ENCODE assay signal across 13 mouse cellular contexts in the genomic region with DNA sequence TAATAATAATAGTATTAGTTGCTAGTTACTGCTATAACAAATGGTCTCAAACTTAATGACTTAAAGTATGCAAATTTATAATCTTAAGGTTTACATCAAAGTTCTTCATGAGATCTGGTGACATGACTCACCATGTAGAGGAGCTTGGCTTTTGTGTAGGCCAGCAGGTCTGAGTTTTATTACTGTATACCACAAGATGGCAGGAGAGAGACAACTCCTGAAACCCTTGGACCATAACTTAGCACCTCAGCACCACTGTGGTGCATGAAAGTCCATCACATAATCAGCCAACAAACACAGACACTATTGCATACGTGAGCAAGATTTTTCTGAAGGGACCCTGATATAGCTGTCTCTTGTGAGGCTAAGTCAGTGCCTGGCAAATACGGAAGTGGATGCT.
A peak's percentile ranks its signal among the peaks of the same experiment; 100 is the strongest.
DNase-seq lines count a peak whose midpoint lies in the region; ATAC-seq and TF ChIP-seq lines count a peak whose summit lies in the region.
"Had no signal": no experiment of that assay in that cellular context is flagged by ENCODE, and none has a peak within 500 bp of the region (broad histone marks: within the 10 kb centered on the region; RNA-seq: fewer than 3 reads in every experiment).

No protein-coding gene starts in this region.

- H3K4me1 ChIP-seq in intestine, postnatal 0 days (replicated peaks; ENCODE audit: control insufficient read depth, insufficient read depth, low read length), result no peaks in the 10 kb centered on the region
- H3K4me1 ChIP-seq in intestine, embryonic 16.5 days (ENCODE audit: control insufficient read depth, insufficient read depth, low read length), result no peaks in the 10 kb centered on the region
- no peaks in the 10 kb centered on the region for H3K4me1 ChIP-seq in midbrain, embryonic 14.5 days (ENCODE audit: control insufficient read depth, insufficient read depth, low read length)
- H3K4me1 ChIP-seq in midbrain, embryonic 16.5 days (ENCODE audit: control insufficient read depth, insufficient read depth, low read length), result no peaks in the 10 kb centered on the region
- H3K4me1 ChIP-seq: hindbrain, embryonic 15.5 days; liver, embryonic 13.5 days; megakaryocyte, embryonic 14.5 days had no signal

- TF ChIP-seq CTCF in intestine, postnatal 0 days (IDR thresholded peaks at IDR 0.05; ENCODE audit: low read depth), result peak; percentile 47

- no peaks in the 10 kb centered on the region for H3K27me3 ChIP-seq in intestine, postnatal 0 days (replicated peaks; ENCODE audit: control insufficient read depth, insufficient read depth, low read length)
- H3K27me3 ChIP-seq in intestine, embryonic 16.5 days (replicated peaks; ENCODE audit: control insufficient read depth, insufficient read depth, low read length), result no peaks in the 10 kb centered on the region
- no peaks in the 10 kb centered on the region for H3K27me3 ChIP-seq in midbrain, embryonic 14.5 days (ENCODE audit: control insufficient read depth, insufficient read depth, low read length)
- no peaks in the 10 kb centered on the region for H3K27me3 ChIP-seq in midbrain, embryonic 16.5 days (ENCODE audit: control insufficient read depth, insufficient read depth, low read depth, low read length)
- H3K27me3 ChIP-seq: hindbrain, embryonic 15.5 days; liver, embryonic 13.5 days; megakaryocyte, embryonic 14.5 days had no signal

- no peaks in the 10 kb centered on the region for H3K9me3 ChIP-seq in intestine, postnatal 0 days (ENCODE audit: control insufficient read depth)
- H3K9me3 ChIP-seq in intestine, embryonic 16.5 days (ENCODE audit: control insufficient read depth, low read length), result no peaks in the 10 kb centered on the region
- H3K9me3 ChIP-seq in midbrain, embryonic 14.5 days (ENCODE audit: control insufficient read depth, low read length), result no peaks in the 10 kb centered on the region
- no peaks in the 10 kb centered on the region for H3K9me3 ChIP-seq in midbrain, embryonic 16.5 days (replicated peaks; ENCODE audit: control insufficient read depth, low read length, poor library complexity, severe bottlenecking)
- H3K9me3 ChIP-seq: hindbrain, embryonic 15.5 days; liver, embryonic 13.5 days; megakaryocyte, embryonic 14.5 days had no signal

- H3K36me3 ChIP-seq in intestine, postnatal 0 days (ENCODE audit: control insufficient read depth, insufficient read depth), result no peaks in the 10 kb centered on the region
- H3K36me3 ChIP-seq in intestine, embryonic 16.5 days (ENCODE audit: control insufficient read depth, insufficient read depth, low read length), result no peaks in the 10 kb centered on the region
- H3K36me3 ChIP-seq in midbrain, embryonic 14.5 days (ENCODE audit: control insufficient read depth, insufficient read depth, low read length), result no peaks in the 10 kb centered on the region
- H3K36me3 ChIP-seq in midbrain, embryonic 16.5 days (ENCODE audit: control insufficient read depth, insufficient read depth, low read length), result no peaks in the 10 kb centered on the region
- H3K36me3 ChIP-seq: hindbrain, embryonic 15.5 days; liver, embryonic 13.5 days had no signal

- H3K4me2 ChIP-seq in intestine, postnatal 0 days (replicated peaks; ENCODE audit: low read depth), result no peak overlapping the region
- no peak overlapping the region for H3K4me2 ChIP-seq in intestine, embryonic 16.5 days (ENCODE audit: low read depth, low read length)
- H3K4me2 ChIP-seq in midbrain, embryonic 14.5 days (ENCODE audit: low read length), result no peak overlapping the region
- no peak overlapping the region for H3K4me2 ChIP-seq in midbrain, embryonic 16.5 days (ENCODE audit: low read length)
- H3K4me2 ChIP-seq: hindbrain, embryonic 15.5 days; liver, embryonic 13.5 days had no signal

- peak; percentile 28 for DNase-seq in midbrain, embryonic 14.5 days
- peak; percentile 54 for DNase-seq in brain, adult 2 months (ENCODE audit: low read depth, low spot score)
- peak; percentile 3 for DNase-seq in telencephalon, adult 2 months (ENCODE audit: low read depth, low spot score)
- no peak for DNase-seq in thymus, postnatal 0 days (ENCODE audit: low spot score)
- DNase-seq: cerebellum, postnatal 36 days; liver, embryonic 13.5 days; spleen, adult 18-20 months; thymus, adult 2 months had no signal

- WGBS in intestine, postnatal 0 days, result 87% methylated on average over 2 of the region's 2 CpGs
- 88% methylated on average over 2 of the region's 2 CpGs for WGBS in intestine, embryonic 16.5 days
- WGBS in midbrain, embryonic 14.5 days, result 85% methylated on average over 2 of the region's 2 CpGs
- WGBS in midbrain, embryonic 16.5 days, result 91% methylated on average over 2 of the region's 2 CpGs

- H3K27ac ChIP-seq in intestine, postnatal 0 days (ENCODE audit: low read depth, low read length), result no peak overlapping the region
- no peak overlapping the region for H3K27ac ChIP-seq in intestine, embryonic 16.5 days (ENCODE audit: low read length)
- no peak overlapping the region for H3K27ac ChIP-seq in midbrain, embryonic 14.5 days (replicated peaks; ENCODE audit: low read depth, low read length)
- H3K27ac ChIP-seq in midbrain, embryonic 16.5 days (ENCODE audit: low read length), result no peak overlapping the region
- H3K27ac ChIP-seq: hindbrain, embryonic 15.5 days; liver, embryonic 13.5 days had no signal

- H3K9ac ChIP-seq in intestine, postnatal 0 days (ENCODE audit: low read depth, low read length), result no peak overlapping the region
- H3K9ac ChIP-seq in intestine, embryonic 16.5 days (ENCODE audit: low read depth, low read length), result no peak overlapping the region
- H3K9ac ChIP-seq in midbrain, embryonic 14.5 days (replicated peaks; ENCODE audit: low read length), result no peak overlapping the region
- H3K9ac ChIP-seq in midbrain, embryonic 16.5 days (ENCODE audit: low read depth, low read length), result no peak overlapping the region
- H3K9ac ChIP-seq: hindbrain, embryonic 15.5 days; liver, embryonic 13.5 days had no signal

- no peak overlapping the region for H3K4me3 ChIP-seq in intestine, postnatal 0 days (ENCODE audit: low read depth, low read length)
- no peak overlapping the region for H3K4me3 ChIP-seq in intestine, embryonic 16.5 days (ENCODE audit: low read length)
- H3K4me3 ChIP-seq in midbrain, embryonic 14.5 days (replicated peaks; ENCODE audit: low read depth, low read length), result no peak overlapping the region
- H3K4me3 ChIP-seq in midbrain, embryonic 16.5 days (ENCODE audit: low read depth, low read length), result no peak overlapping the region
- H3K4me3 ChIP-seq: hindbrain, embryonic 15.5 days; liver, embryonic 13.5 days; megakaryocyte, embryonic 14.5 days had no signal

- no peak for ATAC-seq in intestine, postnatal 0 days
- ATAC-seq in intestine, embryonic 16.5 days, result no peak
- ATAC-seq in midbrain, embryonic 14.5 days (ENCODE audit: low FRiP score, low TSS enrichment), result no peak
- ATAC-seq in midbrain, embryonic 16.5 days, result no peak
